Mouse (Mus musculus) lung, postnatal 25 days (tissue): ENCODE results near the gene Ctps2.

ENCODE experiments used
- DNase-seq: peaks from one replicate; pipeline ENCODE4 v3.0.0; 2022; ENCODE audit warnings: low spot score

The Ctps2 gene

DNA sequence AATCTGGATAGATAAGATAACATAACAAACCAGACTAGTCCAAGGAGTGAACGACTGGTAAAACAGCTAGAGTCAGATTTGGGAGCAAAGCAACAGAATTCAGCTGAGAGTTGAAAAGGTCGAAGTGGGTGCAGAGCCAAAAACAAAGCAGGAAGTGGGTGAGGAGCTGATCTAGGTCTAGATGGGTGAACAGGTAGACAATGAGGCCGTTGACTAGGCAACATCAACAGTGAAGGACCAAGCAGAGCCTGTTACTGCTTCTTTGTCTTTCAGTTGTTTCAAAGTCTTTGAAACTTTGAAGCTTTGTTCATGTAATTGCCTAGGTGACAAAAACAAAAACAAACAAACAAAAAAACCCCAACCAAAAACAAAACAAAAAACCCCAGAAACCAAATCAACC is 75.2 kb downstream of the Ctps2 start:
- DNase-seq: no peak

DNA sequence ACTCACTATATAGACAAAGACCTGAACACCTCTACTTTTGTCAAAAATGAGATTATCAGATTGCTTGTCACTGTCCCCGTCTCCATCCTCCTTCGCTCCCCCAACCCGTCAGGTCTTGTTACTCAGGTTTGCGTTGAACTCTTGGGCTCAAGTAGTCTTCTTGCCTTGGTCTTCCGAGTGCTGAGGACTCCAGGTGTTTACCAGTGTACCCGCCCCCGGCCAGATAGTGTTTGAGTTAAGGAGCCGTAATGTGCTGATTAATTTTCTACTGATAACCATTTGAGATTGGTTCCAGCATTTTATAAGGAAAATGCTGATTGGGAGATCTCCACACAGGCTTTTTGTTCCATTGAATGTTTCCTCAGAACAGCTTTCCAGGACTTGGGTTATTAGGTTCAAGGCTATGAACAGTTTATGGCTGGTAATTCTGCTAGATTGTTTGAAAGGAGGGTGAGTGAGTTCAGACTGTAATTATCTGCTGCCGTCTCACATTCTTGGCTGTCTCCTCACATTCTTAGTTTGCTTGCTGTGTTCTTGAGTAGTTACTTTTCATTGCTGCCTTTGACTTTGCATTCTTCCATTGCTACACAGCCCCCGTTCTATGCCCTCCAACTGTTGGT is 85.9 kb downstream of the Ctps2 start:
- DNase-seq: no peak

DNA sequence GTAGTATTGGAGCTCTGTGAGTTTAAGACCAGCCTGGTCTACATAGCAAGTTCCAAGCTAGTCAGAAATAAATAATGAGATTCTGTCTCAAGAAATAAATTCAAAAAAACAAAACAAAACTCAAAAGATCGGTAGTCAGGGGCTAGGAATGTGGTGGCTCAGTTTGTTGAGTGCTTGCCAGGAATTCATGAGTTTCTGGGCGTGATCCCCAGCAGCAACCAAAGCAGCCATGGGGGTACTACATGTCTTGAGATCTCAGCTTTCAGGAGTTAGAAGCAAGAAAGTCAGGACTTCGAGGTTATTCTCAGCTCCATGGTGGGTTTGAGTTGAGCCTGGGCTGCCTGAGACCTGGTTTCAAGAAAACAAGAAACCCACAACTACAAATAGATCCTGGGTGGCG is 90.4 kb downstream of the Ctps2 start:
- no peak for DNase-seq

DNA sequence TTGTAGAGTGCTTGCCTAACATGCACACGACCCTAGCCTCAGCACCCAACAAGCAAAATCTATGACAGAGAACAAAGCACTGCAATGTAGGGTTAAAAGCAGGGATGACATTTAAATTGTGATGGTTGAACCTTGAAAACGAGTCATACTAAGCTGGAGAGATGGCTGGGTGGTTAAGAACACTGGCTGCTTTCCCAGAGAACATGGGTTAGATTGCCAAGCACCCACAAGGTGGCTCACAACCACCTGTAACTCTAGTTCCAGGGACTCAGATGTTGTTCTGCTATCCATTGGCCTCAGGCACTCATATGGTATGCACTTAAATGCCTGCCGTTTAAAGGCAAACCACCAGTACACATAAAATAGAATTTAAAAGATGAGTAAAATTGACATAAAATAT is 91.1 kb downstream of the Ctps2 start:
- no peak for DNase-seq

DNA sequence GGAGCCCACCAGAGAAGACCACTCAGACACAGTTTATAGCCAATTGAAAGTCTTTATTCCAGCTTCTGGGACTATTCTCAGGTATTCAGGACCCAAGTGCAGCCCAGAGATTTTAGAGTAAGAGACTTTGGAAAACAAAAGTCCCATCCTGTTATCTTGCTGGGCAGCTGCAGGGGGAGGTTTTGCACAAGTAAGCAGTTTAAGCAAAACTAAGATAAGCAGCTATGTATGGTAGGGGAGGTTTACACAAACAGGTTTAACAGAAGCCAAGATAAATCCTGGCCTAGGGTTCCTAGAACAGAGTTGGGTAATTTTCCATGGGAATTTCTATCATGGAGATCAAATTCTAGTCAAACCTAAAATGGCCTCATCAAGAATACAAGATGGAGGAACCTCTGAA is 126.8 kb downstream of the Ctps2 start:
- no peak for DNase-seq

DNA sequence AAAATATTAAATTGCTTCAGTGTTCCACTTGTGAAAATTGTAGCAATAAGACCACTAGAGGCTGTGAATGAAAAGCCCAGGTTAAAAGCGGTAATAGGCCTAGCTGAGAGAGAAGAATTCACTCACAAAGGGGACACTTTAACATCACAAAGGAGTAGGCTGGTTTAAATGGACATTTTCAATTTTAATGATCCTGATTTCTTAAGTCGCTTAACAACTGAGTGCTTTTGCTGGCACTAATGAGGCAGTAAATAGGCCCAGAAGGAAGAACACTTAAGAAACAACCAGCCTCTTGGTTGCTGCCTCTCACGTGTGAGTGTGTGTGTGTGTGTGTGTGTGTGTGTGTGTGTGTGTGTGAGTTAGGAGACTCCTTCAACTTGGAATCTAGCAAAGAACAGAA is 137.7 kb downstream of the Ctps2 start:
- DNase-seq: no peak

DNA sequence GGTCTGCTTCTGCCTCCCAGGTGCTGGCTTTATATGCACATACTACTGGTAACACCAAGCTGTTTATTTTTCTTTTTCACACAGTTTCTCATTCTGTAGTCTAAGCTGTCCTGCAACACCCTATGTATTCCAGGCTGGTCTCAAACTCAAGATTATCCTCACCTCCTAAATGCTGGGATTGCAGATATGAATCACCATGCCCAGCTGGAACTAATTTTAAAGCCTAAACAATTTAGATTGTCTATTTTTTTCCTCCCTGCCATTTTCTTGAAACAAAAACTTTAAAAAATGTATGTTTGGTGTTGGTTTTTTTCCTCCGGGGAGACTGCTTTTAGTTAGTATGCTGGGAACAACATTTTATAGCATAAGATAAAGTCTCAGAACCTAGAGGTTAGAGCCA is 141.7 kb downstream of the Ctps2 start:
- no peak for DNase-seq

DNA sequence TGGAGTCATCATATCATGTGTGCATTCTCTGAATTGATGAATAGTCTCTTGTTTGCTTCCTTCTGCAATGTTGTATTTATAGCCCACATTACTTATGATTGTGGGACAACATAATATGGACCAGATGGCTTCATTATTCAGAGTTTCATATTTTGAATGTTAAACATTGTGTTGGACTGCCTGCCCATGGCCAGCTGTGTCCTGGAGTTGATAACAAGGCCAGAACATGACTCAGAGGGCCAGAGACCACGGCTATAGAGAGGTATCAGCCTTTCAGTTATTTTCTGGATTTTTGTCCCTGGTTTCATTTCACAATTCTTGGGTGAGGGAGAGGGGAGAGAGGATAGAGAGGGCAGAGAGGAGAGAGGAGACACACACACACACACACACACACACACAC is 162.9 kb downstream of the Ctps2 start:
- no peak for DNase-seq
